Mouse (Mus musculus): ENCODE measurements at regions not wholly inside any gene's neighbourhood (a gene's known extent, or its start where the extent isn't known, plus 50 kb on each side); places are given as distances from the start of the nearest gene placed in this dataset.

GRCm38 (mm10) chr10:16438414-16438813 lies 1284.6 kb upstream of the Cited2 start:
- no peak for DNase-seq (ENCODE audit: low spot score in 2 of 2)

GRCm38 (mm10) chr10:16440932-16441640 lies 1281.9 kb upstream of the Cited2 start:
- peak; percentile 2 to 4 for DNase-seq (ENCODE audit: low spot score in 2 of 2)

- peak; percentile 14 to 47 for DNase-seq (ENCODE audit: low spot score in 2 of 2)
These were observed 1281.4 kb upstream of the Cited2 start for GRCm38 (mm10) chr10:16441661-16442072.

- no peak for DNase-seq (ENCODE audit: low spot score in 2 of 2)
These were observed 1279.1 kb upstream of the Cited2 start for GRCm38 (mm10) chr10:16443901-16444300.

- DNase-seq (ENCODE audit: low spot score in 2 of 2) = peak; percentile 13 to 55
These were observed 1255.1 kb upstream of the Cited2 start for GRCm38 (mm10) chr10:16467935-16468334.

- no peak for DNase-seq (ENCODE audit: low spot score in 2 of 2)
These were observed 1253.3 kb upstream of the Cited2 start for GRCm38 (mm10) chr10:16469711-16470110.

GRCm38 (mm10) chr10:16473952-16474521 lies 1249.0 kb upstream of the Cited2 start:
- no peak for DNase-seq (ENCODE audit: low spot score in 2 of 2)

- no peak for DNase-seq (ENCODE audit: low spot score in 2 of 2)
These were observed 1224.4 kb upstream of the Cited2 start for GRCm38 (mm10) chr10:16498580-16498979.

- no peak for DNase-seq (ENCODE audit: low spot score in 2 of 2)
These were observed 1215.3 kb upstream of the Cited2 start for GRCm38 (mm10) chr10:16507681-16508080.

GRCm38 (mm10) chr10:16508161-16508560 lies 1214.9 kb upstream of the Cited2 start:
- DNase-seq (ENCODE audit: low spot score in 2 of 2) = no peak

- peak in 1 of 2 experiments; percentile 5 for DNase-seq (ENCODE audit: low spot score in 2 of 2)
These were observed 1208.4 kb upstream of the Cited2 start for GRCm38 (mm10) chr10:16514656-16515055.

GRCm38 (mm10) chr10:16521895-16522294 lies 1201.1 kb upstream of the Cited2 start:
- DNase-seq (ENCODE audit: low spot score in 2 of 2) = no peak

- DNase-seq (ENCODE audit: low spot score in 2 of 2) = no peak
These were observed 1198.9 kb upstream of the Cited2 start for GRCm38 (mm10) chr10:16524101-16524500.

- no peak for DNase-seq (ENCODE audit: low spot score in 2 of 2)
These were observed 1195.3 kb upstream of the Cited2 start for GRCm38 (mm10) chr10:16527693-16528092.

GRCm38 (mm10) chr10:16537660-16538059 lies 1185.4 kb upstream of the Cited2 start:
- DNase-seq (ENCODE audit: low spot score in 2 of 2) = no peak

GRCm38 (mm10) chr10:16538379-16538778 lies 1184.6 kb upstream of the Cited2 start:
- no peak for DNase-seq (ENCODE audit: low spot score in 2 of 2)

GRCm38 (mm10) chr10:16545445-16545844 lies 1177.6 kb upstream of the Cited2 start:
- no peak for DNase-seq (ENCODE audit: low spot score in 2 of 2)

GRCm38 (mm10) chr10:16552861-16553635 lies 1170.0 kb upstream of the Cited2 start:
- no peak for DNase-seq (ENCODE audit: low spot score in 2 of 2)

GRCm38 (mm10) chr10:16574568-16574967 lies 1148.5 kb upstream of the Cited2 start:
- no peak for DNase-seq (ENCODE audit: low spot score in 2 of 2)

GRCm38 (mm10) chr10:16578554-16579078 lies 1144.4 kb upstream of the Cited2 start:
- DNase-seq (ENCODE audit: low spot score in 2 of 2) = no peak

GRCm38 (mm10) chr10:16580200-16580599 lies 1142.8 kb upstream of the Cited2 start:
- DNase-seq (ENCODE audit: low spot score in 2 of 2) = no peak

- DNase-seq (ENCODE audit: low spot score in 2 of 2) = no peak
These were observed 1134.2 kb upstream of the Cited2 start for GRCm38 (mm10) chr10:16588833-16589232.
